Mouse (Mus musculus) lung, postnatal 36 days (tissue): ENCODE results near the gene 4933427D14Rik.

ENCODE experiments used
- DNase-seq: peaks from one replicate; pipeline ENCODE4 v3.0.0; 2022; ENCODE audit warnings: mixed read lengths

The 4933427D14Rik gene

GRCm38 (mm10) chr11:72207204-72207833 lies at the start of gene 4933427D14Rik, which contains the start of gene Txndc17:
4933427D14Rik (minus strand) TSS chr11:72207459.
Txndc17 (plus strand) TSS chr11:72207547.
- DNase-seq: peak; percentile 91

GRCm38 (mm10) chr11:72256441-72256840 lies 49.2 kb upstream of the 4933427D14Rik start:
- DNase-seq: no peak

GRCm38 (mm10) chr11:72255629-72256028 lies 48.4 kb upstream of the 4933427D14Rik start:
- no peak for DNase-seq

GRCm38 (mm10) chr11:72245196-72245753 lies 38.0 kb upstream of the 4933427D14Rik start:
- no peak for DNase-seq

GRCm38 (mm10) chr11:72240062-72240860 lies 33.0 kb upstream of the 4933427D14Rik start:
- no peak for DNase-seq

GRCm38 (mm10) chr11:72234013-72234412 lies 26.8 kb upstream of the 4933427D14Rik start:
- no peak for DNase-seq

GRCm38 (mm10) chr11:72232991-72233390 lies 25.7 kb upstream of the 4933427D14Rik start:
- DNase-seq: no peak

- no peak for DNase-seq
Measured at GRCm38 (mm10) chr11:72232068-72232467, 24.8 kb upstream of the 4933427D14Rik start.

GRCm38 (mm10) chr11:72228513-72228912 lies 21.3 kb upstream of the 4933427D14Rik start:
- no peak for DNase-seq

GRCm38 (mm10) chr11:72226901-72227300 lies 19.6 kb upstream of the 4933427D14Rik start:
- DNase-seq: no peak

GRCm38 (mm10) chr11:72226020-72226791 lies 18.9 kb upstream of the 4933427D14Rik start:
- DNase-seq: no peak

GRCm38 (mm10) chr11:72224865-72225264 lies 17.6 kb upstream of the 4933427D14Rik start:
- peak; percentile 89 for DNase-seq

- no peak for DNase-seq
Measured at GRCm38 (mm10) chr11:72223414-72223813, 16.2 kb upstream of the 4933427D14Rik start.

GRCm38 (mm10) chr11:72221278-72221677 lies 14.0 kb upstream of the 4933427D14Rik start:
- DNase-seq: peak; percentile 76

GRCm38 (mm10) chr11:72217116-72217515 lies 9.9 kb upstream of the 4933427D14Rik start:
- no peak for DNase-seq

GRCm38 (mm10) chr11:72215410-72215797 lies 8.1 kb upstream of the 4933427D14Rik start, which contains the start of gene Med31:
Med31 (minus strand) TSS chr11:72215592.
- peak; percentile 89 for DNase-seq

- DNase-seq: peak; percentile 97
Measured at GRCm38 (mm10) chr11:72214591-72215409, 7.5 kb upstream of the 4933427D14Rik start.

GRCm38 (mm10) chr11:72207834-72208377 lies 647 bp upstream of the 4933427D14Rik start:
- no peak for DNase-seq

- no peak for DNase-seq
Measured at GRCm38 (mm10) chr11:72206341-72207203, 687 bp downstream of the 4933427D14Rik start, which contains the start of gene Gm43951. Gm43951 (minus strand) TSS chr11:72206840.

GRCm38 (mm10) chr11:72205256-72205655 lies 2.0 kb downstream of the 4933427D14Rik start:
- DNase-seq: no peak
